Mouse (Mus musculus) limb, embryonic 14.5 days (tissue): Measurements from ENCODE around the gene Camk2b. TPM values are rescaled to one million over a fixed set of nuclear protein-coding genes. Genes with fewer than 3 reads are reported as not detected.

Source experiments
- ATAC-seq: fragments of 200-750 bp; cut with Nextera tagmentation; 2 replicates; pipeline ENCODE4 v1.8.0; 2017; ENCODE audit warnings: low read depth, moderate number of reproducible peaks, moderate TSS enrichment; ENCODE audit not compliant: low FRiP score
- DNase-seq: peaks from one replicate; pipeline ENCODE4 v3.0.0-alpha.2; 2015; ENCODE audit warnings: low spot score
- H3K27ac ChIP-seq: fragments of 300-500 bp; sonication (generic); replicated peaks from 2 replicates; pipeline ENCODE4 v1.5.1; 2014; ENCODE audit warnings: low read depth, mild to moderate bottlenecking, low read length, moderate library complexity, mixed read lengths
- H3K27me3 ChIP-seq: fragments of 300-500 bp; sonication (generic); 2 replicates; pipeline ENCODE4 v1.6.1; 2014; ENCODE audit warnings: low read length, mixed read lengths; ENCODE audit not compliant: control insufficient read depth, insufficient read depth
- H3K36me3 ChIP-seq: fragments of 300-500 bp; sonication (generic); 2 replicates; pipeline ENCODE4 v1.6.1; 2014; ENCODE audit warnings: mild to moderate bottlenecking, low read length, moderate library complexity, mixed read lengths; ENCODE audit not compliant: control insufficient read depth, insufficient read depth
- H3K4me1 ChIP-seq: fragments of 300-500 bp; sonication (generic); 2 replicates; pipeline ENCODE4 v1.6.1; 2014; ENCODE audit warnings: antibody characterized with exemption, low read length, mixed read lengths; ENCODE audit not compliant: control insufficient read depth, insufficient read depth
- H3K4me2 ChIP-seq: fragments of 300-500 bp; sonication (generic); replicated peaks from 2 replicates; pipeline ENCODE4 v1.6.1; 2014; ENCODE audit warnings: low read depth, mild to moderate bottlenecking, low read length, moderate library complexity; ENCODE audit not compliant: severe bottlenecking
- H3K4me3 ChIP-seq: fragments of 300-500 bp; sonication (generic); replicated peaks from 2 replicates; pipeline ENCODE4 v1.5.1; 2014; ENCODE audit warnings: low read length
- H3K9ac ChIP-seq: fragments of 300-500 bp; sonication (generic); 2 replicates; pipeline ENCODE4 v1.6.1; 2014; ENCODE audit warnings: mild to moderate bottlenecking, low read depth, low read length, moderate library complexity; ENCODE audit not compliant: severe bottlenecking
- H3K9me3 ChIP-seq: fragments of 300-500 bp; sonication (generic); 2 replicates; pipeline ENCODE4 v1.6.1; 2016; ENCODE audit warnings: low read length; ENCODE audit not compliant: control insufficient read depth
- POLR2A ChIP-seq: fragments of 200-500 bp; IDR thresholded peaks from 2 replicates; pipeline ENCODE4 v1.8.0; 2012; ENCODE audit warnings: inconsistent platforms, mild to moderate bottlenecking, moderate library complexity, borderline replicate concordance; ENCODE audit not compliant: insufficient read depth, insufficient read length; ENCODE audit errors: extremely low read depth
- WGBS: fragments of 180-500 bp; shearing (Covaris S2); extraction: QIAGEN DNeasy Blood & Tissue Kit; methylation state at CpG from one replicate; pipeline ENCODE4 v1.1.7; 2014; 5-methylcytosine and 5-hydroxymethylcytosine counted together
- polyA plus RNA-seq, 2 experiments: library from polyadenylated mRNA; depleted of rRNA in 1 of 2; stranded (reverse) in 1 of 2; unstranded in 1 of 2; fragments of >200 nt; fragmentation: Nextera tagmentation in 1 of 2; extraction: Ambion mirVana in 1 of 2; gene quantifications; 2 replicates each; pipeline versions ENCODE4 v1.2.1 to v1.2.3; 2012 to 2014

Camk2b gene
- polyA plus RNA-seq, 2 experiments, result 1.5 to 3.5 TPM

GRCm38 (mm10) chr11:6029790-6030189 is 36.4 kb downstream of the Camk2b start:
- no peak overlapping the region for H3K27ac ChIP-seq
- ATAC-seq (no peak), DNase-seq (no peak)
- H3K4me1 ChIP-seq, result no peaks in the 10 kb centered on the region
- no peak for TF ChIP-seq POLR2A
- H3K9ac ChIP-seq, result no peak overlapping the region
- H3K27me3 ChIP-seq, result no peaks in the 10 kb centered on the region
- H3K4me3 ChIP-seq, result no peak overlapping the region
- no peaks in the 10 kb centered on the region for H3K9me3 ChIP-seq
- H3K36me3 ChIP-seq, result no peaks in the 10 kb centered on the region
- 80% methylated on average over 3 of the region's 3 CpGs for WGBS
- H3K4me2 ChIP-seq, result no peak overlapping the region

- H3K4me3 ChIP-seq, result no peak overlapping the region
- H3K9ac ChIP-seq, result no peak overlapping the region
- no peaks in the 10 kb centered on the region for H3K27me3 ChIP-seq
- 75% methylated on average over 7 of the region's 7 CpGs for WGBS
- no peak for DNase-seq
- H3K4me2 ChIP-seq, result no peak overlapping the region
- no peaks in the 10 kb centered on the region for H3K36me3 ChIP-seq
- no peak for TF ChIP-seq POLR2A
- no peaks in the 10 kb centered on the region for H3K4me1 ChIP-seq
- no peaks in the 10 kb centered on the region for H3K9me3 ChIP-seq
- no peak for ATAC-seq
- H3K27ac ChIP-seq, result no peak overlapping the region
Measured at GRCm38 (mm10) chr11:6028911-6029310, 37.3 kb downstream of the Camk2b start.

- Histone ChIP-seq H3K27ac (no peak overlapping the region), H3K4me3 (no peak overlapping the region), H3K9ac (no peak overlapping the region), H3K4me2 (no peak overlapping the region), H3K36me3 (no peaks in the 10 kb centered on the region), H3K4me1 (no peaks in the 10 kb centered on the region), H3K9me3 (no peaks in the 10 kb centered on the region), H3K27me3 (no peaks in the 10 kb centered on the region)
- TF ChIP-seq POLR2A, result no peak
- ATAC-seq (no peak), DNase-seq (peak; percentile 9)
- WGBS, result 73% methylated on average over 1 of the region's 1 CpGs
Measured at GRCm38 (mm10) chr11:6026361-6026760, 39.8 kb downstream of the Camk2b start.

GRCm38 (mm10) chr11:6024923-6025652 is 41.1 kb downstream of the Camk2b start:
- no peak overlapping the region for H3K9ac ChIP-seq
- no peaks in the 10 kb centered on the region for H3K4me1 ChIP-seq
- no peaks in the 10 kb centered on the region for H3K27me3 ChIP-seq
- DNase-seq, result no peak
- H3K4me2 ChIP-seq, result no peak overlapping the region
- H3K27ac ChIP-seq, result no peak overlapping the region
- 75% methylated on average over 12 of the region's 12 CpGs for WGBS
- H3K9me3 ChIP-seq, result no peaks in the 10 kb centered on the region
- ATAC-seq, result no peak
- H3K36me3 ChIP-seq, result no peaks in the 10 kb centered on the region
- H3K4me3 ChIP-seq, result no peak overlapping the region
- no peak for TF ChIP-seq POLR2A

- no peak for DNase-seq
- no peak for TF ChIP-seq POLR2A
- no peak for ATAC-seq
Measured at GRCm38 (mm10) chr11:6020897-6021839, 45.0 kb downstream of the Camk2b start.

More at GRCm38 (mm10) chr11:6020897-6021839, 45.0 kb downstream of the Camk2b start:
- WGBS, result 72% methylated on average over 17 of the region's 17 CpGs
- Histone ChIP-seq H3K4me1 (no peaks in the 10 kb centered on the region), H3K9ac (no peak overlapping the region), H3K36me3 (no peaks in the 10 kb centered on the region), H3K4me2 (no peak overlapping the region), H3K27me3 (no peaks in the 10 kb centered on the region), H3K9me3 (no peaks in the 10 kb centered on the region), H3K27ac (no peak overlapping the region), H3K4me3 (no peak overlapping the region)
